Mouse (Mus musculus) MEL (cell line): Measurements from ENCODE around the gene Hagh. TPM values are rescaled to one million over a fixed set of nuclear protein-coding genes. Genes with fewer than 3 reads are reported as not detected.

Experiments used
- DNase-seq: peaks from one replicate; pipeline ENCODE4 v3.0.0; 2011; ENCODE audit warnings: low read depth, low spot score
- H3K27ac ChIP-seq: 2 replicates; pipeline ENCODE4 v1.5.1; 2012; ENCODE audit warnings: low read depth, mild to moderate bottlenecking, control low read depth, low read length, moderate library complexity; ENCODE audit not compliant: control insufficient read depth
- H3K27me3 ChIP-seq, 2 experiments: fragments of 150-350 bp in 1 of 2; sonication (generic) in 1 of 2; 2 replicates each; pipeline ENCODE4 v1.6.1; 2012; ENCODE audit warnings: low read length in 2 of 2, mild to moderate bottlenecking in 2 of 2, improper control_type of control experiment in 1 of 2, moderate library complexity in 1 of 2; ENCODE audit not compliant: insufficient read depth in 2 of 2, control insufficient read depth in 1 of 2
- H3K36me3 ChIP-seq, 2 experiments: 2 replicates each; pipeline ENCODE4 v1.6.1; 2012 to 2014; ENCODE audit warnings: low read length in 2 of 2, improper control_type of control experiment in 1 of 2, inconsistent platforms in 1 of 2, mild to moderate bottlenecking in 1 of 2; ENCODE audit not compliant: insufficient read depth in 2 of 2, control insufficient read depth in 1 of 2
- H3K4me1 ChIP-seq, 2 experiments: fragments of 150-350 bp in 1 of 2; sonication (generic) in 1 of 2; 2 replicates each; pipeline ENCODE4 v1.6.1; 2012; ENCODE audit warnings: low read length in 2 of 2, improper control_type of control experiment in 1 of 2, mild to moderate bottlenecking in 1 of 2; ENCODE audit not compliant: insufficient read depth in 2 of 2, control insufficient read depth in 1 of 2
- H3K4me3 ChIP-seq, 2 experiments: fragments of 150-350 bp in 1 of 2; sonication (generic) in 1 of 2; 2 replicates each; pipeline ENCODE4 v1.5.1; 2012; ENCODE audit warnings: low read depth in 2 of 2, low read length in 2 of 2, mild to moderate bottlenecking in 2 of 2, moderate library complexity in 2 of 2, control low read depth in 1 of 2, improper control_type of control experiment in 1 of 2; ENCODE audit not compliant: control insufficient read depth in 1 of 2, insufficient read depth in 1 of 2
- H3K79me2 ChIP-seq: 2 replicates; pipeline ENCODE4 v1.6.1; 2012; ENCODE audit warnings: mild to moderate bottlenecking, low read length, moderate library complexity; ENCODE audit not compliant: control insufficient read depth, poor library complexity, insufficient read depth
- H3K9ac ChIP-seq: 2 replicates; pipeline ENCODE4 v1.6.1; 2012; ENCODE audit warnings: low read depth, mild to moderate bottlenecking, control low read depth, low read length, moderate library complexity; ENCODE audit not compliant: control insufficient read depth, poor library complexity, severe bottlenecking
- H3K9me3 ChIP-seq: fragments of 150-350 bp; sonication (generic); replicated peaks from 2 replicates; pipeline ENCODE4 v1.6.1; 2012; ENCODE audit warnings: mild to moderate bottlenecking, low read length, improper control_type of control experiment, moderate library complexity; ENCODE audit not compliant: insufficient read depth
- CHD1 ChIP-seq: IDR thresholded peaks from 2 replicates; pipeline ENCODE4 v1.6.1; 2012; ENCODE audit warnings: low read depth, mild to moderate bottlenecking, inconsistent platforms, low read length, improper control_type of control experiment
- CHD2 ChIP-seq: IDR thresholded peaks from 2 replicates; pipeline ENCODE4 v1.6.1; 2011; ENCODE audit warnings: low read length, improper control_type of control experiment
- CTCF ChIP-seq, 3 experiments: IDR thresholded peaks in 2 of 3; conservative IDR thresholded peaks in 1 of 3; 2 replicates each; pipeline ENCODE4 v1.5.1; 2011 to 2012; ENCODE audit warnings: low read length in 3 of 3, low read depth in 2 of 3, mild to moderate bottlenecking in 2 of 3, improper control_type of control experiment in 1 of 3, inconsistent platforms in 1 of 3, mixed read lengths in 1 of 3, moderate library complexity in 1 of 3; ENCODE audit not compliant: control insufficient read depth in 1 of 3, insufficient read depth in 1 of 3, poor library complexity in 1 of 3, severe bottlenecking in 1 of 3
- E2F4 ChIP-seq: IDR thresholded peaks from 2 replicates; pipeline ENCODE4 v1.6.1; 2011; ENCODE audit warnings: low read depth, low read length, improper control_type of control experiment, borderline replicate concordance
- EP300 ChIP-seq, 2 experiments: IDR thresholded peaks; 2 replicates each; pipeline ENCODE4 v1.6.1; 2011; ENCODE audit warnings: improper control_type of control experiment in 2 of 2, low read length in 2 of 2, low read depth in 1 of 2, mild to moderate bottlenecking in 1 of 2
- GABPA ChIP-seq: IDR thresholded peaks from 2 replicates; pipeline ENCODE4 v1.6.1; 2012; ENCODE audit warnings: low read depth, mild to moderate bottlenecking, inconsistent platforms, low read length, improper control_type of control experiment, moderate library complexity
- JUND ChIP-seq: IDR thresholded peaks from 2 replicates; pipeline ENCODE4 v1.6.1; 2011; ENCODE audit warnings: low read depth, mild to moderate bottlenecking, improper control_type of control experiment, low read length
- KAT2A ChIP-seq: conservative IDR thresholded peaks from 2 replicates; pipeline ENCODE4 v1.6.1; 2012; ENCODE audit warnings: low read depth, low read length, improper control_type of control experiment, inconsistent platforms
- MAX ChIP-seq: IDR thresholded peaks from 2 replicates; pipeline ENCODE4 v1.6.1; 2011; ENCODE audit warnings: low read length, improper control_type of control experiment
- MAZ ChIP-seq: IDR thresholded peaks from 2 replicates; pipeline ENCODE4 v1.6.1; 2012; ENCODE audit warnings: low read depth, mild to moderate bottlenecking, inconsistent platforms, low read length, improper control_type of control experiment
- MXI1 ChIP-seq: IDR thresholded peaks from 2 replicates; pipeline ENCODE4 v1.6.1; 2011; ENCODE audit warnings: mild to moderate bottlenecking, low read depth, low read length, improper control_type of control experiment
- POLR2A ChIP-seq, 2 experiments: IDR thresholded peaks; 2 replicates each; pipeline ENCODE4 v1.6.1; 2011 to 2012; ENCODE audit warnings: low read length in 2 of 2, mild to moderate bottlenecking in 2 of 2, control low read depth in 1 of 2, improper control_type of control experiment in 1 of 2, low read depth in 1 of 2, moderate library complexity in 1 of 2; ENCODE audit not compliant: control insufficient read depth in 1 of 2, insufficient read depth in 1 of 2, poor library complexity in 1 of 2
- POLR2AphosphoS2 ChIP-seq: IDR thresholded peaks from 2 replicates; pipeline ENCODE4 v1.6.1; 2011; ENCODE audit warnings: low read length, improper control_type of control experiment
- RCOR1 ChIP-seq: IDR thresholded peaks from 2 replicates; pipeline ENCODE4 v1.6.1; 2012; ENCODE audit warnings: low read depth, mild to moderate bottlenecking, inconsistent platforms, low read length, improper control_type of control experiment
- TBP ChIP-seq: IDR thresholded peaks from 2 replicates; pipeline ENCODE4 v1.8.0; 2011; ENCODE audit warnings: low read depth, low read length, improper control_type of control experiment
- USF2 ChIP-seq, 2 experiments: IDR thresholded peaks; 2 replicates each; pipeline ENCODE4 v1.6.1; 2011 to 2012; ENCODE audit warnings: improper control_type of control experiment in 2 of 2, low read length in 2 of 2, borderline replicate concordance in 1 of 2, inconsistent platforms in 1 of 2, low read depth in 1 of 2, mild to moderate bottlenecking in 1 of 2; ENCODE audit not compliant: insufficient read depth in 1 of 2
- ZKSCAN1 ChIP-seq: IDR thresholded peaks from 2 replicates; pipeline ENCODE4 v1.6.1; 2012; ENCODE audit warnings: low read depth, mild to moderate bottlenecking, inconsistent platforms, low read length, improper control_type of control experiment, moderate library complexity
- ZNF384 ChIP-seq: IDR thresholded peaks from 2 replicates; pipeline ENCODE4 v1.6.1; 2012; ENCODE audit warnings: low read depth, mild to moderate bottlenecking, inconsistent platforms, low read length, improper control_type of control experiment
- polyA plus RNA-seq, 2 experiments: library from polyadenylated mRNA; stranded (reverse) in 1 of 2; unstranded in 1 of 2; fragments of >175 nt in 1 of 2; fragments of >200 nt in 1 of 2; gene quantifications; 2 replicates each; pipeline versions ENCODE4 v1.2.1 to v1.2.4; 2012; ENCODE audit warnings: low replicate concordance in 2 of 2, low read depth in 1 of 2; ENCODE audit not compliant: insufficient read length in 2 of 2, insufficient read depth in 1 of 2, missing spikeins in 1 of 2
- total RNA-seq: library from RNA; depleted of rRNA; stranded (reverse); fragments of 300-350 nt; gene quantifications from 2 replicates; pipeline ENCODE4 v1.2.3, GENCODE M21; 2012

The Hagh gene
- total and polyA plus RNA-seq, 3 experiments = 37.5 to 49.6 TPM; not detected in 1

- TF ChIP-seq POLR2AphosphoS2 (peak; percentile 81), CHD2 (no peak), POLR2A (IDR thresholded peaks at IDR 0.05; ENCODE audit: control insufficient read depth in 1 of 2, insufficient read depth in 1 of 2, low read depth in 1 of 2, low read length in 2 of 2, poor library complexity in 1 of 2) (peak; percentile 81 to 91), E2F4 (no peak)
Observed at GRCm38 (mm10) chr17:24850065-24850772, 10.3 kb downstream of the Hagh start, which contains the start of gene Fahd1 (continued).

GRCm38 (mm10) chr17:24850773-24851127, 10.8 kb downstream of the Hagh start:
- H3K4me1 ChIP-seq = peaks cover 0 to 15% of the 10 kb centered on the region in 2 experiments; a peak in 2 of 4 replicates
- peaks cover 0 to 13% of the 10 kb centered on the region in 2 experiments; a peak in 2 of 4 replicates for H3K36me3 ChIP-seq
- H3K9ac ChIP-seq = peak overlapping the region; percentile 78
- TF ChIP-seq MAZ = no peak
- TF ChIP-seq EP300 (IDR thresholded peaks at IDR 0.05; ENCODE audit: low read depth in 1 of 2, low read length in 2 of 2) = no peak
- no peak for TF ChIP-seq E2F4
- no peak for TF ChIP-seq JUND
- TF ChIP-seq RCOR1 = no peak
- no peak for TF ChIP-seq CHD2
- TF ChIP-seq KAT2A = no peak
- TF ChIP-seq MAX = no peak
- TF ChIP-seq CTCF (IDR thresholded peaks at IDR 0.05 in 2 of 3, conservative IDR thresholded peaks at IDR 0.05 in 1 of 3; ENCODE audit: control insufficient read depth in 1 of 3, insufficient read depth in 1 of 3, low read depth in 2 of 3, low read length in 3 of 3, poor library complexity in 1 of 3, severe bottlenecking in 1 of 3) = no peak; a peak in 1 of 6 replicates
- no peak for TF ChIP-seq CHD1
- no peak for TF ChIP-seq TBP
- TF ChIP-seq ZKSCAN1 = no peak
- TF ChIP-seq ZNF384 = no peak
- no peak for TF ChIP-seq POLR2AphosphoS2
- no peak for TF ChIP-seq USF2 (IDR thresholded peaks at IDR 0.05; ENCODE audit: borderline replicate concordance in 1 of 2, insufficient read depth in 1 of 2, low read depth in 1 of 2, low read length in 2 of 2)
- no peak for TF ChIP-seq GABPA
- TF ChIP-seq MXI1 = no peak
- H3K9me3 ChIP-seq = no peaks in the 10 kb centered on the region
- no peak overlapping the region for H3K27ac ChIP-seq
- DNase-seq = no peak
- no peaks in the 10 kb centered on the region for H3K27me3 ChIP-seq
- peak overlapping the region; percentile 84 to 88 for H3K4me3 ChIP-seq
- peaks cover 3% of the 10 kb centered on the region; the same call in 1 of the 2 replicates for H3K79me2 ChIP-seq
